Mouse (Mus musculus): ENCODE results near the gene Rprm.

Rprm gene

DNA sequence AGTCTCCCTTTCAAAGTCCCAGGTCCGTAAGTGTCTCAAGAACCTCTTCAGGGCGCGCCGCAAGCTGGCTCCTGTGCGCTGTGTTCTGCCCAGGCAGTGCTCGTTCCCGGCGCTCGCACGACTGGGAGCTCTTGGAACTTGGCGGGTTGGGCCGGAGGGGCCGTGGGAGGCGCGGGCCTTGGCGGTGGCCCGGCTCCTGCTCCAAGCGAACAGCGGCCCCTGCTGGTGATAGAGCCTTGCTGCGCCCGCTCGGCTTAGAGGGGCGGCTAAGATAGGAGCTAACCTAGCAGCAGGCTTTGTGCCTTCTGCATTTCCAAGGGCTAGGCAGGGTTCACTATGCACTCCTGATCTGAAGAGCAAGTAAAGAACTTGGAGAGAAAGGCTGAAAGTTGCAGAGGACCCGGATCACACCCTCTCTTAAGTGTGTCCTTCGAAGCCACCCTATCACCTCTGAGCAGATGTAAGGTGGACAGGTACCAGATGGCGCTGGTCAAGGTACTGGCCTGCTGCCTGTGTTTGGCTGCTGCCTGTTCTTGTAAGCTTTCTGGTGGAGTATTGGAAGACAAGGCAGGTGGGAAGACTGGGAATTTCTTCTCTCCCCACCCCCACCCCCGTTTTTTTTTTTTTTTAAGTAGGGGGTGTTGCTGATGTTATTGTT, at the start of gene Rprm:
TSS of gene Rprm (minus strand) at position 123 of the 658 bp plus-strand sequence.
- DNase-seq (ENCODE audit: low spot score in 2 of 2) = peak; percentile 49 to 82

DNA sequence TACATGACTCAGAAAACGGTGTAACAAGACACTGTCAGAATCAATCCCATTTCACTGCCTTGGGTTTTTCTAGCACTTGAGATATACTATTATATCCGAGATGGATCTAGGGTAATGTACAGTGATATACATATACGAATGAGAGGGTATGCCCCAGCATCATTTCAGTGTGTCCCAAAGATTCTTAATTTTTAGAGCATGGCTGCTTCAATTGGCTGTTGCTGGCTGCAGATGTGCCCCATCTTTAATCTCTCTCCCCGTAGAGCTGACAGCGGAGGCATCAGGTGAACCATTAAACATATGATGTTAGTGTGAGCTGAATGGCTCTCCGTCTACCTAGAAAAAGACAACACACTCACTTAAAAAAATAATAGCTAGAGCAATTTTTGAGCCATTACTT, 34.0 kb upstream of the Rprm start:
- no peak for DNase-seq (ENCODE audit: low spot score in 2 of 2)

DNA sequence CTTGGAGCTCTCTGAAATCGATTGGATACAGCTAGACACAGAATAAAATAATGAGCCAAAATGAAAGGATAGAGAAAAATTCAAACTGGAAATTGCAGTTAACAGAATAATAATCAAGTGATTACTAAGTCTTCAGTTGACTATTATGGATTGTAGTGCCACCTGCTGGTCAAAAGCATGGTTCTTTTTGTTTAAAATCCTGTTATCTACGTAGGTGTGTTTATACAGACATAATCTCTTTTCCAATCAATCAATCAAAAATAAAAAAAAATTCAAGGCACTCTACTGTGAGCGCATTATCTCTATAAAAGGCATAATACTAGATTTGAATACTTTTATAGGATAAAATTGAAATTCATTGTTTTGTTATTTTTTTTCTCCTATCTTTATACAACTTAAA, 33.5 kb upstream of the Rprm start:
- no peak for DNase-seq (ENCODE audit: low spot score in 2 of 2)

DNA sequence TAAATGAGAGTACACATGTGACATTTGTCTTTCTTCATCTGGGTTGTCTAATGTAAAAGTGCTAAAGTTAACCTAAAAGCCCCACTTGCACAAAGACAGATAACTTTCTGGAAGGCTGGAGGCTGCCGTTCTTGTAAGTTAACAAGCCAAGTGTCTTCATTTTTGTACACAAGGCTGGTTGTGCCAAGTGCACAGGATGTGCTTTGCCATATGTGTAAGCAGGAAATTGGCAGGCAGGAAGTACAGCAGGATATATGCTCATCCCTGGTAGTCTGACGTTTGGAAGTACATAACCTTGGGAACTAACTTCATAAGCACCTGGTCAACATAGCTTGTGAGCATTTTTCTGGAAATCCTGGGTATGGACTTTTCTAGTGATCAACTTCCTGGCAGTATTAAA, 25.9 kb upstream of the Rprm start:
- no peak for DNase-seq (ENCODE audit: low spot score in 2 of 2)

DNA sequence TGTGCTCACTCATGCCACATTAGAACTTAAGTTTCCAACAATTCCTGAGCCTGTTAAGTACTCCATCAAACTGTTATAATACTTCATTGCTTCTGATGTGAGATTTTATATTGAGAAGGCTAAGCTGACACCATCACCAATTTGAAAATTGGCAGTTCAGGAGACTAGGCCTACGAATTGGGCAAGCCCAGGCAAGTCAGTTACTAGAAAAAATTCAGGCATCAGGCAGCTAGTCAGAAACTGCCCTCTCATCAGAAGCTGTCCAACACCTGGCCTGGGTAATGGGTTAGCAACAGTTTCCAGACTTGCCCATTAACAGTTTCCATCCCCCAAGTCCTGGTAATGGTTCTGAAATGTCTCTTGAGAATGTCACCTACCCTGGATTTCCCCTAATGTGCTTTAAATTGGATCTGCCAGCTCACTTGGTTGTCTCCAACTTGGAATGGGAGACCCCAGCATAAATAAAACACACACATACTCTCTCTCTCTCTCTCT, 20.9 kb upstream of the Rprm start:
- DNase-seq (ENCODE audit: low spot score in 2 of 2) = no peak

DNA sequence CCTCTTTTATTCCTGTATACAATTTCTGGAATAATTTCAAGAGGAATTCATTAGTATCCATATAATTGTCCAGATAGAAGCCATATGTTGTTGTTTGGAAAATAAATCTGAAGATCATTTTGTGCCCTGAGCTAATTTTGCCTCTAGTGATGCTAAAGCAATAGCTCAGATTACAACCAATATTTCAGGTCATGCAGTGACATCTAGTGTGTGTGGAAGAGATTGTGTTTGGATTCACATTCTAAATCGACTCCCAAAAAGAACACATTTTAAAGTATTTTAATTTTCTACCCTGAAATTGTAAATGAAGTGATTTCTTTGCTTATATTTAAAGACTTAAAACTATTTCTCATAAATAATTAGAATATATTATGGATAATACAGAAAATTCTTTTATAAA, 14.6 kb upstream of the Rprm start:
- DNase-seq (ENCODE audit: low spot score in 2 of 2) = no peak

DNA sequence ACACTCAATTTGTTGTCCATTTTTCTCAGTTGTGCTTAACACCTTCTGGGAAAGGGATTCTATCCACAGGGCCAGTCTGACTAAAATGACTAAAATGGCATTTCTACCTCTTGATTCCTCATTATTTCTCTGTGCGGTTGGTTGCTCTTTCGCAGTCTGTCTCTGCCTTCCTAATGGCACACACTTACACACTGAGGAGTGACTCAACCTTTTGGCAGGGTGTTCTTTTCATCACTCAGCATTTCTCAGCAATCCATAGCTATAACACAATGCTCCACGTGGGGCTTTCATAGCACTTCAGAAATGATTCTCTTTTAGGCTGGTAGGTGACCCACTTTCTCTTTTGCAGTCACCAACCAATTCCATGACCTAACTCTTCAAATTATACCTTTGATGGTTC, 7.3 kb upstream of the Rprm start:
- no peak for DNase-seq (ENCODE audit: low spot score in 2 of 2)

DNA sequence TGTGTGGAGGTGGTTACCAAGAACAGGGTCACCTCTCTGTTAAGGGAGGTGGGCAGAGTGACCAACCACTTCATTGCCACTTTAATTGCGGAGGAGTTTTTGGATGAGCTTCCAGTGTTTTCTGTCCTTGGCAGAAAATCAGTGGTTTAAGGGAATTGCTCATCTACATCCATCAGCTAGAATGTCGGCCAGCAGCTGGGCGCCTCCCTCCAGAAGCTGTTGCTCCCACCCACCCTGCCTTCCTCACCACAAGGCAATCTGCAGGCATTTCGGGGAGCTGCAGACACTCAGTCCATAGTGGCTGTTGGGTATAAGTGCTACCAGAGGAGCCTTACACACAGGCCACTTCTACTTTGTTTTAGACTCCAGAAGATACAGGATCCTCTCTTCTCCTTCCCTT, 902 bp upstream of the Rprm start:
- DNase-seq (ENCODE audit: low spot score in 2 of 2) = no peak

DNA sequence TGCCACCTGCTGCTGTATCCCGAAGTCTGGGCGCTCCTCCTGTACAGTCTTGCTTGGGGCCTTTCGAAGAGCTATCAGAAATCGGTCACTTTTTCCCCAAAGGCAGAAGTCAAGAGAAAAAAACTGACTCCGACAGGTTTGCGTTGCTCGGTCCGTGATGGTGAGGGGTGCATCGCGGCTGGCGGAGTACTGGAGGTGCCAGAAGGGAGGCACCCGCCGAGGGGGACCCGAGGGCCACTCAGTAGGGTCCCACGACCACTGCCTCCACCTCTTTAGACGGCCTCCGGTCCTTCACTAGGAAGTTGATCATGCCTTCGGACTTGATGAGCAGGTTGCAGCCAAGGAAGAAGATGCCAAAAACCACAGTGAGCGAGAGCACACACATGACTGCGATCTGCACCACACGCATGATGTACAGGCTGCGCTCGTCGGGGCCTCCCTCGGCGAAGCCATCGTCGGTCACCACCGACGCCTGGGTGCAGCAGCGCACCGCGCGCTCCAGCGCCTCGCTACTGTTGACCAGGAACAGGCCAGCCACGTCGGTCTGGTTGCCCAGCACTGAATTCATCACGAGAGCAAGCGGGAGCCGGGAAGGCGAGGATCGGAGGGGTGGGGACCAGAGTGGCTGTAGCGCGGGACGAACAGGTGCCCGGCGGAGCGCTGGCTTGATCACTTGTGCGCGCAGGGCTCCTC, 469 bp downstream of the Rprm start:
- peak in 1 of 2 experiments; percentile 59 for DNase-seq (ENCODE audit: low spot score in 2 of 2)

DNA sequence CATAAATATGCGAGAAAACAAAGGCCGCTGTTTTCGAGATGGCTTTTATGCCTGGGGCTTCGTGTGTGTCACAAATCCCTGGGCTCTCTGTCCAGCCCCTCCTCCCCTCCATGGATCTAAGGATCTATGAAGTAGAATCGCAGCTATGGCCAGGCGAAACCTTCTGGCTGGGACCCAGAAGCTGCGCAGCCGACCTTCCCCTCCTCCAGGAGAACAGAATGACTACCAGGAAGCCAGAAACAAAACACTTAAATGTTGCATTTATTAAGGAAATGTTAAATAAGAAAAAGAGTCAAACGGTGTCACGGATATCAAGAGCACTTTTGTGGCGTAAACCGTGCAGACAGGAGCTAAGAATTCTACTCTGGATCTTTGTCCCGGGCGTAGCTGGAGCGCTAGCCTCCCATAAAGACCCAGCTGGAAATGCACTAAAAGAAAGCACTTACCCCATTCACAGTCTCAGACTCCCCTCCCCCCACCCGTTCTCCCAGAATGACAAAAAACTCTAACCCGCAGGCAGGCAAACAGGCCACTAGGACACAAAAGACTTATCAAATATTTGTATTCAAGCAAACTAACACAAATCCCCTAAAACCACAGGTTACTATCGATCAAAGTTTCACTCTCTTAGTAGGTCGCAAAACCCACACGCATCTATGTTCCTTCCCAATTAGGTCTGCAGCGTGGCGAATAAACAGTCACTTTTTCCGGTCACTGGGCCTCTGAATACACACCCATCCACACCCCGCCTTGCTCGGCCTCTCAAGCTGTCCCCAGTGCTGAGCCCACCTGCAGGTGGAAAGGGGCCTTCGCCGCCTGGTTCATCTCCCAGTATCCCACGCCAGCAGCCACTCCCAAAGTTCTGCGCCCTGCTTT, 1.3 kb downstream of the Rprm start:
- no peak for DNase-seq (ENCODE audit: low spot score in 2 of 2)

DNA sequence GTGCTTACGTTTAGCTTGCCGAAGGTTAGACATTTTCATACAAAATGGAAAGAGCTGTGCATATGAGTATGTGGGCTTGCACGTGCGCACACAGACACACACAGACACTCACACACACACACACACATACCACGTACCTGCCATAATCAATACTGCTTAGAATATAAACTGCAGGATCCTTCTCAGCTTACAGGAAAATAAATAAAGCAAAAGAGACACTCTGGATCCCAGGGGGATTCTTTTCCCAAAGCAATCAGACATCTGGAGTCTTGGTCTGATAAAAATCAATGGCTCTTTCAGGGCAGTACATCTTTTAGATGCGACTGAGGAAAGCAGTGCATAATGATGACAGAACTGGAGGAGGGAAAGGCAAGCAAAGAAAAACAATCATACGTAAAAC, 6.4 kb downstream of the Rprm start:
- DNase-seq (ENCODE audit: low spot score in 2 of 2) = no peak

DNA sequence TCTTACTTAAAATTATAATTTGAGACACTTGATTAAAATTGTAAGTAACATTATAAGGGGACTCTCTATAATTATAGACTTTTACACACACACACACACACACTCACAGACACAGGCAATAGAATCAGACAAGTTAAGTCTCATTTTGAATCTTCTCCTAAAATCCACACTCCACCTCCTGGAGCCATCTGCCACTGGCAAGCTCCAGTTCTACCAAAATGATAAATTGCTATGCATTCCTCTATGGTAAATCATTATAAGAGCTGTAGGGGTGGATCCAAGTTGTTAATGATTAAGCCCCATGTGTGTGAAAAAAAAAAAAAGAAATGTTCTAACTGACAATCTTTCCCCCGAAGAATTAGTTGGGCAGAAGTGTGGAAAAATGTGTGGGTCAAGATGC, 13.8 kb downstream of the Rprm start:
- DNase-seq (ENCODE audit: low spot score in 2 of 2) = no peak

DNA sequence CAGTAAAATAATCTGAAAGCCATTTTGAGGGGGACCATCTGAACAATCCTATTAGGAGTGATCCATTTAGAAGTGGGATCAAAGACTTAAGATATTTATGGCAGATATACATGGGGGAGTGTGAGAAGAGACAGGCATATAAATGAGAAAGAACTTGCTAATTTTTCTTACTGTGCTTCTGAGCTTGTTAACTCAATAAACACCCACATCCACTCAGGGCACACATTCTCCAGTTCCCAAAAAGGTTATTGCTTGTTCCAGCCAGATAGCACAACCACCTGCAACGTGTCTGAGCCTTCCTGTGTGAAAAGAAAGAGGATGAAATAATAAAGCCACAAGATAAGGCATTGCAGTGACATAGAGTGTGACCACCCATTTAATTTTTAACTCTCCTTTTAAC, 22.9 kb downstream of the Rprm start:
- no peak for DNase-seq (ENCODE audit: low spot score in 2 of 2)

DNA sequence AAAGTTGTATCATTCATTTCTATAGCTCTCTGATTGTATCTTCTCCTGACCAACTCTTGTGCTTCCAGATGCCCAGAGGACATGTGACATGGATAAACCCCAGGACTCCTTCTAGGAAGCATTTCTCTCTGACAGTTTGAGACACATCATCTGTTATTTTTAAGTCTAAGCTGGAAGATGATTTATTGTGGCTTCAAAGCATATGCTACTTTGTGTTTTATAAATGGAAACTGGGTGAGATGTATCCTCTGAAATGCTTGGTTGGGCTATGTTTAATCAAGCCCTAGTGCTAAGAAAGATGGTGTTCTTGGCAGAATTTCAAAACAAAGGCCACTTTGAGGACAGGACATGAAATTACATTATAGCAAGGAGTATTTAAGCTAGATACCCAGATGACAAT, 24.3 kb downstream of the Rprm start:
- no peak for DNase-seq (ENCODE audit: low spot score in 2 of 2)
